Mouse (Mus musculus) urinary bladder, postnatal 25 days (tissue): ENCODE results near the gene Ivd.

Experiments used
- DNase-seq: peaks from one replicate; pipeline ENCODE4 v3.0.0; 2022; ENCODE audit warnings: low spot score

Ivd gene

DNA sequence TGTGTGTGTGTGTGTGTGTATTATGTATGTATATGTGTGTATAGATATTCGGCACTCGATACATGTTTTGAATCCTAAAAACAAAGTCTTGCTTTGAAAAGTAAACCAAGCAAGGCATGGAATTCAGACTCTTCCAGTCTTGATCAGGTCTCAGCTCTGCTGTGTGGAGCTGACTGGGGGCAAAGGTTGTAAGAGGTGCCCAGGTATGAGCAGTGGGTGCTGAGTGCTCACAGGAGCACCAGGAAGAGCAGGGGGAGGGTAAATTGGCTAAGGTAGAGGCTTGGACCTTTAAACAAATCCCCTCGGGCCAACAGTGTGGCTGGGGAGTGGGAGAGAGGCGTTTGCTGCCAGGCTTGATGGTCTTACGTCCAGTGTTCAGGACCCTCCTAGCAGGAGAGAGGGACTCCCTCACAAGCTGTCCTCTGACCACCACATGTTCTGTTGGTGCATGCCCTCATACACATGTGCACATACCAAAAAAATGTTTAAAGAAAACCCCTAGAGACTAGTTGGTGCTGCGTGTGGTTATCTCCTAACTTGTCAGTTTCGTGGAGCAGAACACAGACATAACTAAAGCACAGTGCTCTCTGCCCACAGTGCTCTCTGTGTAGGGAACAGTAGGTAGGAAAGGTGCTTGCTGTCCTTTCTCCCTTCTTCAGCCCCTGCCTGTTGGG is 49.0 kb downstream of the Ivd start:
- no peak for DNase-seq

DNA sequence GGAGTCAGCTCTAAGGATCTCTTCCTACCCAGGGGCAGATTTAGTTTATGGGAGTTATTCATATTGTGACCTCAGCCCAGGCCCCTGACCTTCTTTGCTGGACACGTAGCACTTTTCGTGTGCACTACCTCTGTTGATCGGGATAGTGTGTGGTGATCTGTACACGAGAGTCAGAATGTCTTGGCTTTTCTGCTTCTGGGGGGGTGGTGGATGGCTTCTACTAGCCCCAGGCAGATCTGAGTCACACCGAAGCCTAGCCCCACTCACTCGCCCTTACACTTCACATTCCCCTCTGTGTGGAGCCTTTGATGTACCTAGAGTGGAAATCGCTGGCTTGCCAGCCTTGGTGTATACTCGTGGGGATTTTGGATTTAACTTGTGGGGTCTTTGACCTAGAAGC is 51.0 kb downstream of the Ivd start:
- DNase-seq, result no peak

DNA sequence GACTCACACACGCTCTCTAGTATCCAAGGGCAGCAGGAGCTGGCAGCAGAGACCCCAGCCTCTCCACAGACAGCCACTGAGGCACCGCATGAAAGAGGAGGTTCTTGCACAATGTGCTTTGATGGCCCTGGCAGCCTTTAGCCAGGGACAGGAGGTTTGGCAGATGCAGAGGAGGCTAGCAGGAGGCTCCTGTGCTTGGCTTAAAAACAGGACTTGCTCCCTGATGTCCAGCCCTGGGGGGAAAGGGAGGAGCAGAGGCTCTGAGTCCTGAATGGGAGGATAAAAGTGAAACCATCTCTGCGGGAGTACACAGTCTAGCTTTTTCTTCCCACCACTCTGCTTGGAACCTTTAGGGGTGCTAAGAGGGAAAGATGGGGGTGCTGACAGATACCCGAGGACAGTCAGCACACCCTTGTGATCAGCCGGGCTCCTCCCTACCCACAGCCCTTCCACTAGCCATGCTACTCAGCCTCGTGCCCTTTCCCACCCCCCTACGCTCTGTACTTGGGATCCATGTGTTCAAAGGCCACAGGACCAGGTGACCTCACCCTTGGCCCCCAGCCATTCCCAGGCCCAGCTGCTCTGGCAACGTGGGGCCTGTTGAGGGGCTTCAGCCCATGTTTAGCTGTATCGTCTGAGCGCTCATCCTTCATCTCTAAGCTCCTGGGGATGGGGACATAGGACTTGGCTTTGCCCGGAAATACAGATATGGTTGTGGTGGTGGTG is 52.0 kb downstream of the Ivd start:
- DNase-seq, result no peak

- no peak for DNase-seq
Measured at GRCm38 (mm10) chr2:118914685-118915084, 52.9 kb downstream of the Ivd start.

DNA sequence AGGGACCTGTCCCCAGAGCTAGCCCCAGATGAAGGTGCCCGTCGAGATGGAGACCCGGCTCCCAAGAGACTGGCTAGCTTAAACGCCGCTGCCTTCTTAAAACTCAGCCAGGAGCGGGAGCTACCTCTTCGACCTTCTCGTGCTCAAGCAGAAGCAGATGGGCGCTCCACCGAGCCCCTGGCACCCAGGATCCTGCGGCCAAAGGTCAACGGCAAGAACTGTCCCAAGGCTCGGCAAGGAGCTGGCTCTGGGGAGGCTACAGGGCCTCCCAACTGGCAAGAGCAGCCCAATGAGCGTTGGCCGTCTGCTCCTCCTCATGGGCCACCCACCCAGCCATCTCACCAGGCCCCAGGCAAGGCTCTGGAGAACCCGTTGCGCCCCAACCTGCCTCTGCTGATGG is 54.7 kb downstream of the Ivd start:
- no peak for DNase-seq

- no peak for DNase-seq
Measured at GRCm38 (mm10) chr2:118918543-118918942, 56.8 kb downstream of the Ivd start.

DNA sequence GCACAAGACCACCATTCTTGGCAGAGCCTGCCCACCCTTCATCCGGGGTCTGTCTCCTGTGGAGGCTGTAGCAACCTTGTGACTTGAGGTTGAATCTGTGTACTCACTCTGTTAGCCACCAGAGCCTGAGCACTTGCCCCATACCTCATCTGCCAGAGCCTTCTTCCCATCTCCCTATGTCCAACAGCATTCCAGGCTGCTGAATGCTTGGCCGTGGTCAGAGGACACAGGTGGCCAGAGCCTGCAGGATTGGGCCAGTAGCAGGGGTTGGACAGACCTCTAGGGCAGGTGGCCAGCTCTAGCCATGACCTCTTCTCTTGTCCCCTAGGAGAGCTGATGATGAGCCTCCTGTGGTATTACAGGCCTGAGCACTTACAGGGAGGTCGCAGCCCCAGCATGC is 58.7 kb downstream of the Ivd start:
- no peak for DNase-seq

GRCm38 (mm10) chr2:118925952-118926351 is 64.2 kb downstream of the Ivd start:
- DNase-seq, result no peak

GRCm38 (mm10) chr2:118926361-118926997 is 64.7 kb downstream of the Ivd start, which contains the start of gene Chst14:
TSS of gene Chst14 (plus strand) at chr2:118926496.
- DNase-seq, result peak; percentile 73

GRCm38 (mm10) chr2:118926998-118927739 is 65.4 kb downstream of the Ivd start:
- no peak for DNase-seq
